Mouse (Mus musculus) kidney, postnatal 0 days (tissue): Measurements from ENCODE around the gene Olfr1065. TPM values are rescaled to one million over a fixed set of nuclear protein-coding genes. Genes with fewer than 3 reads are reported as not detected.
"Not testable (repeated sequence)": the region's sequence is repeated elsewhere in the genome, so short reads cannot be mapped to it uniquely, and the experiment has no call there.

ENCODE experiments used
- ATAC-seq: fragments of 200-750 bp; cut with Nextera tagmentation; replicated peaks from 2 replicates; pipeline ENCODE4 v1.8.0; 2017; ENCODE audit warnings: low read depth, moderate number of reproducible peaks, moderate TSS enrichment, moderate library complexity; ENCODE audit not compliant: low FRiP score
- DNase-seq: peaks from one replicate; pipeline ENCODE4 v3.0.0-alpha.2; 2016; ENCODE audit warnings: low spot score
- H3K27ac ChIP-seq: fragments of 300-500 bp; sonication (generic); 2 replicates; pipeline ENCODE4 v1.5.1; 2014; ENCODE audit warnings: mild to moderate bottlenecking
- H3K27me3 ChIP-seq: fragments of 300-500 bp; sonication (generic); 2 replicates; pipeline ENCODE4 v1.6.1; 2014; ENCODE audit warnings: low read length, mixed read lengths; ENCODE audit not compliant: insufficient read depth
- H3K36me3 ChIP-seq: fragments of 300-500 bp; sonication (generic); 2 replicates; pipeline ENCODE4 v1.6.1; 2014; ENCODE audit warnings: low read length, mixed read lengths; ENCODE audit not compliant: insufficient read depth
- H3K4me1 ChIP-seq: fragments of 300-500 bp; sonication (generic); replicated peaks from 2 replicates; pipeline ENCODE4 v1.6.1; 2014; ENCODE audit warnings: antibody characterized with exemption, low read length, mixed read lengths; ENCODE audit not compliant: insufficient read depth
- H3K4me2 ChIP-seq: fragments of 300-500 bp; sonication (generic); 2 replicates; pipeline ENCODE4 v1.6.1; 2014; ENCODE audit warnings: mild to moderate bottlenecking, low read length, moderate library complexity, mixed read lengths
- H3K4me3 ChIP-seq: fragments of 300-500 bp; sonication (generic); replicated peaks from 2 replicates; pipeline ENCODE4 v1.5.1; 2014; ENCODE audit warnings: low read depth, low read length
- H3K9ac ChIP-seq: fragments of 300-500 bp; sonication (generic); 2 replicates; pipeline ENCODE4 v1.6.1; 2014; ENCODE audit warnings: low read depth, low read length
- H3K9me3 ChIP-seq: fragments of 300-500 bp; sonication (generic); replicated peaks from 2 replicates; pipeline ENCODE4 v1.6.1; 2016; ENCODE audit warnings: low read length, inconsistent platforms, mixed read lengths
- CTCF ChIP-seq: IDR thresholded peaks from 2 replicates; pipeline ENCODE4 v1.5.1; 2016; ENCODE audit warnings: antibody characterized with exemption, low read depth, mild to moderate bottlenecking, moderate library complexity
- WGBS: fragments of 180-500 bp; shearing (Covaris S2); extraction: QIAGEN DNeasy Blood & Tissue Kit; methylation state at CpG from one replicate; pipeline ENCODE4 v1.1.7; 2014; 5-methylcytosine and 5-hydroxymethylcytosine counted together
- polyA plus RNA-seq: library from polyadenylated mRNA; unstranded; fragments of >200 nt; fragmentation: Nextera tagmentation; extraction: Ambion mirVana; gene quantifications from 2 replicates; pipeline ENCODE4 v1.2.1, GENCODE M21; 2015

The Olfr1065 gene
- polyA plus RNA-seq: not detected in 2 replicates

DNA sequence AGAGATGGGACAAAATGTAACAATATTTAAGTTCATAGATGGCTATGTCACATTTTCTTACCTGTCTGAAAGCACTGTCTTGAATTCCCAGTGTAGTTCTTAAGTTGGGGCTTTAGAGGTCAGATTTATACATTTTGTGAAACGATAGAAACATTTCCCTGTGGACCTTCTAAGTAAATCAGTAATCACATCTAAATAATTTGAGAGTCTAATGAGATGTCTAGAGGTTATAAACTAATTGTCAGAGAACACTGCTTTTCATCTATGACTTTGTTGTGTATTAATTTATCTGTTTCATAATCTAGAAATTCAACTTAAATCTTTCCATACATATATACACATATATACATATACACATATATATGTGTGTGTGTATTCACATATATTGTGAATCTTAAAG is at the start of gene Olfr1065:
Gene Olfr1065, minus strand, starts transcription at position 101 of the 400 bp plus-strand sequence.
- no CpG with 5 or more reads among the region's 1 CpGs for WGBS

GRCm38 (mm10) chr2:86487286-86487685 is 36.9 kb upstream of the Olfr1065 start, which contains the start of gene Olfr228:
Gene Olfr228, minus strand, starts transcription at chr2:86487386.
- Histone ChIP-seq H3K4me3 (no peak within 1 kb of the TSS), H3K9ac (no peak within 1 kb of the TSS), H3K27me3 (no peaks in the 10 kb centered on the region), H3K36me3 (no peaks in the 10 kb centered on the region), H3K4me1 (no peaks in the 10 kb centered on the region), H3K9me3 (no peaks in the 10 kb centered on the region), H3K4me2 (no peak within 1 kb of the TSS), H3K27ac (no peak within 1 kb of the TSS)
- ATAC-seq: no peak
- WGBS: 31% methylated on average over 1 of the region's 1 CpGs
- no peak for DNase-seq
- TF ChIP-seq CTCF: no peak

More for the DNA sequence above, at the start of gene Olfr1065:
- H3K4me2 ChIP-seq, H3K36me3 ChIP-seq, ATAC-seq, H3K9me3 ChIP-seq, DNase-seq, H3K27me3 ChIP-seq, H3K27ac ChIP-seq, H3K4me1 ChIP-seq, H3K9ac ChIP-seq, H3K4me3 ChIP-seq: not testable (repeated sequence)

DNA sequence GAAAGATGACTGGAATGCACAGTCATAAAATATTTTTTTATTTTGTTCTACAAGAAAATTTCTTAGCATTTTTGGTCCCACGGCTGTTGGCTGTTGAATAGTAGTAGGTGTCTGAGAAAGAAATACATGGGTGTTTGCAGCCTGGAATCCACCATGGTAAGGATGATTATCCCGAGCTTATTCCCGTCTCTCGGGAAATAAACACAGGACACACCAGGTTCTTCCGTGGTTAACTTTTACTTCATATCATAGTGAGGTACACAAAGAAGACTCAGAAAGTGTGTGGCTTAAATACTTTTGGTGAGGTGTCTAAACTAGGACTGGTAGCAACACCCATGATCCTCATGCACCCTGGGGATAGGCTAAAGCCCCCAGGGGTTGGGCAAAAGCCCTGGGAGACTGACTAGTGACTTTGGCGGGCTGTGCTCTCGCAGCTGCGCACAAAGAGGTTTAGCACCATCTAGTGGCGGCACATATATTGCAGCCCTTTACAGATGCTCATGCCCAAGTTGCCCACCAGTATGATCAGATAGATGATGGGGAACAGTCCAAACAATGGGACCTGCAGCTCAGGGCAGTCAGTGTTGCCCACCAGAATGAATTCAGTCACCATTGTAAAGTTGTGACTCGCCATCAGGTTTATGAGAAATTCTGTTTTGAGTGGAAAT is 14.2 kb upstream of the Olfr1065 start:
- Histone ChIP-seq H3K9ac (no peak overlapping the region), H3K27me3 (no peaks in the 10 kb centered on the region), H3K36me3 (no peaks in the 10 kb centered on the region), H3K27ac (no peak overlapping the region), H3K4me3 (no peak overlapping the region), H3K9me3 (no peaks in the 10 kb centered on the region), H3K4me1 (no peaks in the 10 kb centered on the region), H3K4me2 (no peak overlapping the region)
- TF ChIP-seq CTCF: peak; percentile 83
- DNase-seq (peak; percentile 48), ATAC-seq (no peak; the same call in 1 of the 2 replicates)
- 36% methylated on average over 10 of the region's 10 CpGs for WGBS

DNA sequence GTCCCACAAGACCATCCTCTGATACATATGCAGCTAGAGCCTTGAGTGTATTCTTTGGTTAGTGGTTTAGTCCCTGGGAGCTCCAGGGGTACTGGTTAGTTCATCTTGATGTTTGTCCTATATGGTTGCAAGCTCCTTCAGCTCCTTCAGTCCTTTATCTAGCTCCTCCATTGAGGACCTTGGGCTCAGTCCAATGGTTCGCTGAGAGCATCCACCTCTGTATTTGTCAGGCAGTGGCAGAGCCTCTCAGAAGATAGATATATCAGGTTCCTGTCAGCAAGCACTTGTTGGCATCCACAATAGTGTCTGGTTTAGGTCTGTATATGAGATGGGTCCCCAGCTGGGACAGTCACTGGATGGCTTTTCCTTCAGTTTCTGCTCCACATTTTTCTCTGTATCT is 10.0 kb upstream of the Olfr1065 start:
- Histone ChIP-seq H3K9ac (no peak overlapping the region), H3K27ac (no peak overlapping the region), H3K4me2 (no peak overlapping the region), H3K36me3 (no peaks in the 10 kb centered on the region), H3K4me3 (no peak overlapping the region), H3K9me3 (no peaks in the 10 kb centered on the region), H3K27me3 (no peaks in the 10 kb centered on the region), H3K4me1 (no peaks in the 10 kb centered on the region)
- no peak for TF ChIP-seq CTCF
- WGBS: 91% methylated on average over 1 of the region's 1 CpGs
- DNase-seq (no peak), ATAC-seq (no peak)

- WGBS: 80% methylated on average over 1 of the region's 1 CpGs
- Histone ChIP-seq H3K9ac (no peak within 1 kb of the TSS), H3K9me3 (no peaks in the 10 kb centered on the region), H3K4me2 (no peak within 1 kb of the TSS), H3K27me3 (no peaks in the 10 kb centered on the region), H3K4me1 (no peaks in the 10 kb centered on the region), H3K36me3 (no peaks in the 10 kb centered on the region), H3K4me3 (no peak within 1 kb of the TSS), H3K27ac (no peak within 1 kb of the TSS)
- no peak for DNase-seq
- ATAC-seq: no peak
- TF ChIP-seq CTCF: no peak
These were observed 5.8 kb upstream of the Olfr1065 start, which contains the start of gene Olfr1066 for GRCm38 (mm10) chr2:86456169-86456568. Gene Olfr1066, minus strand, starts transcription at chr2:86456269.

- DNase-seq, H3K4me3 ChIP-seq, H3K36me3 ChIP-seq, H3K27me3 ChIP-seq, H3K4me1 ChIP-seq, H3K9ac ChIP-seq, H3K4me2 ChIP-seq, H3K9me3 ChIP-seq, ATAC-seq, H3K27ac ChIP-seq: not testable (repeated sequence)
- WGBS: 68% methylated on average over 1 of the region's 1 CpGs
These were observed 8.3 kb downstream of the Olfr1065 start for GRCm38 (mm10) chr2:86442101-86442500.

DNA sequence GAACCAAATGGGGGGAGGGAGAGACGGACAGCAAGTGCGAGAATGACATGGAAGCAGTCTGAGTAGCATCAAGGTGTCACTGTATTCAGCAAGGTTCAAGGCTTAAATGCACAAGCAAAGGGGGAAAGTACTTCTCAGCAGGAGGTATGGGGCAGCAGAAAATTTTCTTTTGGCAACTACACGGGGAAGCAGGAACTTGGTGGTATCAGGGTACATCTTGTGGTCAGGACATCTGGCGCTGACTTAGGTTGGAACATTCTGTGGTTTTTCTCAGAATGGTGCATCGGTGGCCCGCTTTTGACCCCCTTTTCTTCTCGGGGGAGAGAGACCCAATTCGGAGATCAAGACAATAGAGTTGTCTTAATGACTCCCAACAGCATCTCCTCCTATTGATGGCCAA is 21.9 kb downstream of the Olfr1065 start:
- H3K36me3 ChIP-seq, H3K4me1 ChIP-seq, DNase-seq, H3K27ac ChIP-seq, H3K9me3 ChIP-seq, H3K27me3 ChIP-seq, H3K4me2 ChIP-seq, ATAC-seq, H3K4me3 ChIP-seq, H3K9ac ChIP-seq: not testable (repeated sequence)
- WGBS: 89% methylated on average over 8 of the region's 8 CpGs

DNA sequence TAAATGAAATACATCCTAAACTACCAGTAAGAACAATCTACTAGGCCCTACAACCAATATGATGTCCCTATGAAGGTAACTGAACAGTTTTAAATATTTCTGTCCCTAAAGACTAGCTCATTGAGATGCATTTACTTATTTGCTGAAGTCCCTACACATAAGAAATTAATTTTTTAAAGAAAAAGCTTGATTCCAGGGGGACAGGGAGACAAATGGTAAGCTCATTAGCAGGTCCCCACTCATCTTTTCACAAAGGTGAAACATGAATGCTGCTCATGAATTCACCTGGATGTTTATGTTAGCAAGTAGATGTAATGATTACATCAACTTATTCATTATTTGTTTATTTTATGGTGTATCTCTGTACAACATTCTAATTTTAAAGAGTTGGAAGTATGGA is 23.7 kb downstream of the Olfr1065 start, which contains the start of gene Olfr1062:
Gene Olfr1062, minus strand, starts transcription at position 101 of the 400 bp plus-strand sequence.
- DNase-seq, H3K9me3 ChIP-seq, ATAC-seq, H3K4me1 ChIP-seq, H3K4me2 ChIP-seq, H3K27me3 ChIP-seq, H3K9ac ChIP-seq, H3K4me3 ChIP-seq, H3K27ac ChIP-seq, H3K36me3 ChIP-seq: not testable (repeated sequence)
